Mouse (Mus musculus) layer of hippocampus, adult 8-10 months (tissue): ENCODE data around the gene Zfp949. TPM values are rescaled to one million over a fixed set of nuclear protein-coding genes. Genes with fewer than 3 reads are reported as not detected.
A peak's percentile ranks its signal among the peaks of the same experiment; 100 is the strongest.
"Not testable (repeated sequence)": the region's sequence is repeated elsewhere in the genome, so short reads cannot be mapped to it uniquely, and the experiment has no call there.

Source experiments
- DNase-seq, 2 experiments: peaks; one replicate each; pipeline ENCODE4 v3.0.0; 2022; ENCODE audit warnings: low spot score in 2 of 2
- total RNA-seq, 4 experiments: library from RNA; stranded (reverse); gene quantifications; 2 replicates each; pipeline ENCODE4 v1.2.4; 2022

Zfp949 gene
- total RNA-seq, 4 experiments from 2014 or later, result 19.5 to 29.3 (median 24.7) TPM

GRCm38 (mm10) chr9:88539546-88540224, 8.1 kb upstream of the Zfp949 start:
- no peak for DNase-seq

- DNase-seq, result no peak
Observed at GRCm38 (mm10) chr9:88542816-88543215, 5.0 kb upstream of the Zfp949 start.

- DNase-seq, result no peak
Observed at GRCm38 (mm10) chr9:88545534-88545933, 2.3 kb upstream of the Zfp949 start.

GRCm38 (mm10) chr9:88546166-88546565, 1.7 kb upstream of the Zfp949 start:
- DNase-seq, result no peak

GRCm38 (mm10) chr9:88546657-88547056, 1.2 kb upstream of the Zfp949 start:
- DNase-seq, result no peak

GRCm38 (mm10) chr9:88547270-88547669, 550 bp upstream of the Zfp949 start:
- no peak for DNase-seq

GRCm38 (mm10) chr9:88548614-88548945, 760 bp downstream of the Zfp949 start:
- DNase-seq, result no peak

- no peak for DNase-seq
Observed at GRCm38 (mm10) chr9:88553071-88553470, 5.3 kb downstream of the Zfp949 start.

- no peak for DNase-seq
Observed at GRCm38 (mm10) chr9:88558146-88558545, 10.3 kb downstream of the Zfp949 start.

- DNase-seq, result not testable (repeated sequence)
Observed at GRCm38 (mm10) chr9:88561476-88561875, 13.7 kb downstream of the Zfp949 start.

GRCm38 (mm10) chr9:88570471-88570870, 22.7 kb downstream of the Zfp949 start:
- not testable (repeated sequence) for DNase-seq

- not testable (repeated sequence) for DNase-seq
Observed at GRCm38 (mm10) chr9:88580591-88580990, 32.8 kb downstream of the Zfp949 start, which contains the start of gene Trim43a. Gene Trim43a (plus strand): TSS chr9:88580891.

- DNase-seq, result not testable (repeated sequence)
Observed at GRCm38 (mm10) chr9:88593708-88594107, 45.9 kb downstream of the Zfp949 start.

- peak; percentile 95 to 98 for DNase-seq
Observed at GRCm38 (mm10) chr9:88599206-88600162, 51.7 kb downstream of the Zfp949 start.

Other genes starting within 250 kb of the Zfp949 start
- gene Nt5e, start 220.8 kb upstream of the Zfp949 start, total RNA-seq, result 1 to 10 TPM; 2.5 to 4.1 (median 3.3) TPM
- gene Snx14, start 109.1 kb upstream of the Zfp949 start, total RNA-seq, result 10 to 100 TPM; 46.5 to 59.8 (median 53.9) TPM
- gene Gm20537, start 91.4 kb upstream of the Zfp949 start, total RNA-seq, result 1 to 10 TPM in 1 of 4 experiments, under 1 TPM in 1, not detected in 2; 0.94 to 2.6 TPM
- gene Syncrip, start 65.4 kb upstream of the Zfp949 start, total RNA-seq, result 10 to 100 TPM; 61.8 to 67.7 (median 63.0) TPM
- gene Trim43a, start 32.9 kb downstream of the Zfp949 start, total RNA-seq, result 1 to 10 TPM in 1 of 4 experiments, under 1 TPM in 2, not detected in 1; 0.74 to 1.2 (median 0.89) TPM
- gene Mthfsl, start 172.3 kb downstream of the Zfp949 start, total RNA-seq, result 10 to 100 TPM; 26.7 to 42.1 (median 33.6) TPM
- gene Bcl2a1d, start 183.9 kb downstream of the Zfp949 start, total RNA-seq, result 1 to 10 TPM in 2 of 4 experiments, not detected in 2; 1.5 to 2.6 TPM